In genomic region chr9:72640642-72641041, GRCm38 (mm10) we compare ENCODE assay signal across 8 mouse cellular contexts. TPM values are rescaled to one million over a fixed set of nuclear protein-coding genes. Genes with fewer than 3 reads are reported as not detected.
DNase-seq lines count a peak whose midpoint lies in the region; ATAC-seq and TF ChIP-seq lines count a peak whose summit lies in the region.

No protein-coding gene starts in this region.

- peak; percentile 31; the same call in 1 of the 2 replicates for ATAC-seq in limb, embryonic 15.5 days (ENCODE audit: insufficient number of reproducible peaks, low FRiP score, low TSS enrichment, low read depth)
- peak; percentile 1; the same call in 1 of the 2 replicates for ATAC-seq in stomach, postnatal 0 days (ENCODE audit: low FRiP score, low TSS enrichment)
- ATAC-seq in monocyte, adult 5-6 weeks (replicated peaks; ENCODE audit: insufficient number of reproducible peaks, low FRiP score, low TSS enrichment, poor library complexity, severe bottlenecking) = no peak

- 69% methylated on average over 7 of the region's 7 CpGs for WGBS in cerebellum, adult 2 months
- 77% methylated on average over 7 of the region's 7 CpGs for WGBS in spleen, adult 2 months
- 11% methylated on average over 7 of the region's 7 CpGs for WGBS in limb, embryonic 15.5 days
- 8% methylated on average over 7 of the region's 7 CpGs for WGBS in stomach, postnatal 0 days

- no peaks in the 10 kb centered on the region for H3K27me3 ChIP-seq in cerebellum, adult 2 months (ENCODE audit: control insufficient read depth, insufficient read depth, low read length)
- H3K27me3 ChIP-seq in spleen, adult 2 months (ENCODE audit: control insufficient read depth, insufficient read depth, low read length) = no peaks in the 10 kb centered on the region
- H3K27me3 ChIP-seq in limb, embryonic 15.5 days = no peaks in the 10 kb centered on the region
- no peaks in the 10 kb centered on the region for H3K27me3 ChIP-seq in stomach, postnatal 0 days (ENCODE audit: control insufficient read depth, insufficient read depth, low read length)

- peak overlapping the region; percentile 49 for H3K4me2 ChIP-seq in limb, embryonic 15.5 days
- H3K4me2 ChIP-seq in stomach, postnatal 0 days (replicated peaks; ENCODE audit: low read depth) = peak overlapping the region; percentile 16; the same call in 1 of the 2 replicates

- H3K4me3 ChIP-seq in cerebellum, adult 2 months (replicated peaks; ENCODE audit: insufficient read depth, low read depth, low read length) = no peak overlapping the region
- H3K4me3 ChIP-seq in spleen, adult 2 months (ENCODE audit: extremely low read depth, insufficient read depth, insufficient read length) = no peak overlapping the region
- H3K4me3 ChIP-seq in limb, embryonic 15.5 days = peak overlapping the region; percentile 32; the same call in 1 of the 2 replicates
- no peak overlapping the region for H3K4me3 ChIP-seq in stomach, postnatal 0 days (ENCODE audit: low read depth, low read length)

- peak overlapping the region; percentile 78 for H3K27ac ChIP-seq in cerebellum, adult 2 months (ENCODE audit: insufficient read depth, low read length)
- peak overlapping the region; percentile 55; the same call in 1 of the 2 replicates for H3K27ac ChIP-seq in spleen, adult 2 months (ENCODE audit: insufficient read depth, low read length)
- H3K27ac ChIP-seq in limb, embryonic 15.5 days = peak overlapping the region; percentile 99
- peak overlapping the region; percentile 97 for H3K27ac ChIP-seq in stomach, postnatal 0 days (replicated peaks)

- H3K4me1 ChIP-seq in cerebellum, adult 2 months (ENCODE audit: control insufficient read depth, insufficient read depth, low read length) = peaks cover 5% of the 10 kb centered on the region; the same call in 1 of the 2 replicates
- H3K4me1 ChIP-seq in spleen, adult 2 months (ENCODE audit: control insufficient read depth, insufficient read depth, insufficient read length) = peaks cover 8% of the 10 kb centered on the region
- H3K4me1 ChIP-seq in limb, embryonic 15.5 days = peaks cover 43% of the 10 kb centered on the region
- peaks cover 11% of the 10 kb centered on the region; the same call in 1 of the 2 replicates for H3K4me1 ChIP-seq in stomach, postnatal 0 days (replicated peaks; ENCODE audit: control insufficient read depth, insufficient read depth)

- no peaks in the 10 kb centered on the region for H3K36me3 ChIP-seq in spleen, adult 2 months (ENCODE audit: control insufficient read depth, insufficient read depth, low read length)
- H3K36me3 ChIP-seq in limb, embryonic 15.5 days = no peaks in the 10 kb centered on the region
- H3K36me3 ChIP-seq in stomach, postnatal 0 days (ENCODE audit: control insufficient read depth, insufficient read depth, low read length) = no peaks in the 10 kb centered on the region

- H3K9me3 ChIP-seq in limb, embryonic 15.5 days = no peaks in the 10 kb centered on the region
- no peaks in the 10 kb centered on the region for H3K9me3 ChIP-seq in stomach, postnatal 0 days (ENCODE audit: control insufficient read depth, low read length)

- peak overlapping the region; percentile 11; the same call in 1 of the 2 replicates for H3K9ac ChIP-seq in limb, embryonic 15.5 days
- peak overlapping the region; percentile 35; the same call in 1 of the 2 replicates for H3K9ac ChIP-seq in stomach, postnatal 0 days (ENCODE audit: low read length)

- no peak for TF ChIP-seq EP300 in stomach, postnatal 0 days (optimal IDR thresholded peaks at IDR 0.05)

- TF ChIP-seq CTCF in cerebellum, adult 2 months (IDR thresholded peaks at IDR 0.05; ENCODE audit: borderline replicate concordance, insufficient read depth, low read depth, low read length) = no peak
- TF ChIP-seq CTCF in spleen, adult 2 months (IDR thresholded peaks at IDR 0.05; ENCODE audit: extremely low read depth, insufficient read depth, insufficient read length, insufficient replicate concordance) = no peak
- no peak for TF ChIP-seq CTCF in stomach, postnatal 0 days (IDR thresholded peaks at IDR 0.05; ENCODE audit: low read depth)

- no peak for TF ChIP-seq POLR2A in cerebellum, adult 2 months (IDR thresholded peaks at IDR 0.05; ENCODE audit: borderline replicate concordance, insufficient read depth, low read length)
- no peak for TF ChIP-seq POLR2A in spleen, adult 2 months (IDR thresholded peaks at IDR 0.05; ENCODE audit: low read depth, low read length)

- DNase-seq in cerebellum, adult 2 months = no peak
- no peak for DNase-seq in cerebellum, adult 8-10 months
- no peak for DNase-seq in spleen, adult 2 months (ENCODE audit: low read depth in 1 of 2, low spot score in 2 of 2)
- DNase-seq in spleen, postnatal 10 days (ENCODE audit: low spot score in 2 of 2) = no peak
- DNase-seq in stomach, postnatal 0 days (ENCODE audit: low spot score) = no peak
- no peak for DNase-seq in ovary, postnatal 10 days (ENCODE audit: low spot score)

RNA-seq across cellular contexts. Expression of gene Nedd4, which starts 21.5 kb away (rescaled TPM):
- polyA plus RNA-seq in cerebellum, adult 2 months (2012; rRNA removed) = 248 and 269 TPM in 2 replicates
- 29.9 and 30.6 TPM in 2 replicates for polyA plus RNA-seq in spleen, adult 2 months (2012; rRNA removed)
- polyA plus RNA-seq in limb, embryonic 15.5 days (2015; fragmentation: Nextera tagmentation; extraction: Ambion mirVana) = 569 and 579 TPM in 2 replicates
- 175 and 195 TPM in 2 replicates for polyA plus RNA-seq in stomach, postnatal 0 days (2015; fragmentation: Nextera tagmentation; extraction: Ambion mirVana)
- 69.3 to 109 TPM (median 72.0 TPM) in 3 replicates for total RNA-seq in monocyte, adult 5-6 weeks (2017)
